Mouse (Mus musculus): ENCODE data around the gene Zg16.
A peak's percentile ranks its signal among the peaks of the same experiment; 100 is the strongest.

Zg16 gene

DNA sequence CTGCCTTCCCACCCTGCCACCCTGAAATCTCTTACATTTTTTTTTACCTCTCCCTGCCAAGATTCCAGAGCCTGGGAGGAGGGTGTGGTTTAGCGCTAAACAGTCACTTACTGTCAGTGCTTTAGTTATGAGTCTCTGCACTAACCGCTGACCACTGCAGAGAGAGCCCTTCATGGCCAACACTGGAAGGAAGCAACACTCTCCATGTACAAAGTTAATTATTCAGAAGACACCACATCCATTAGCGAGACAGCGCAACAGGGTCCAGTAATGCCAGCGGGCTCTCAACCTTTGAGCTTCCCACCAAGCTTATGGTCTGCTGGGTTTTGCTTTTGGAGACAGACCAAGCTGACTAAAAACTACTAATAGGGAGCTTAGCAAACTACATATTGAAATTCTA lies 10.9 kb downstream of the Zg16 start:
- no peak for DNase-seq (ENCODE audit: low read depth, low spot score)

DNA sequence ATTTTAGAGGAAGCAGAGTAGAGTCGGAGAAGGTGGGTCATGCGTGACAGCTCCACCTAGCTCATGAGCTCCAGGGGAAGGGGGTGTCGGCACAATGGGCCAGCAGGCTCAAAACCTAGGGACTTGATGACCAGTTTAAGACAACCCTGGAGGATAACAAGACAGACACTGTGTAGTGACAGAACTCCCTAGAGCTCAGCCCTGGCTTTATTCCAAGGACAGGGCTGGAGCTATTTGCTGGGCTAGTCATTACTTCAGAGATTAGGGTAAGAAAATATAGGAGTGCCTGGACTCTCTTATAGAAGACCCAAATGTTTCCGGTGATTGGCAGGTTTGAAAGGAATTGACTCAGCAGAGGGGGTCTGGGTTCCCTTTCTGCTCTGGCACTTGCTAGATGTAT lies 13.9 kb downstream of the Zg16 start:
- no peak for DNase-seq (ENCODE audit: low read depth, low spot score)

DNA sequence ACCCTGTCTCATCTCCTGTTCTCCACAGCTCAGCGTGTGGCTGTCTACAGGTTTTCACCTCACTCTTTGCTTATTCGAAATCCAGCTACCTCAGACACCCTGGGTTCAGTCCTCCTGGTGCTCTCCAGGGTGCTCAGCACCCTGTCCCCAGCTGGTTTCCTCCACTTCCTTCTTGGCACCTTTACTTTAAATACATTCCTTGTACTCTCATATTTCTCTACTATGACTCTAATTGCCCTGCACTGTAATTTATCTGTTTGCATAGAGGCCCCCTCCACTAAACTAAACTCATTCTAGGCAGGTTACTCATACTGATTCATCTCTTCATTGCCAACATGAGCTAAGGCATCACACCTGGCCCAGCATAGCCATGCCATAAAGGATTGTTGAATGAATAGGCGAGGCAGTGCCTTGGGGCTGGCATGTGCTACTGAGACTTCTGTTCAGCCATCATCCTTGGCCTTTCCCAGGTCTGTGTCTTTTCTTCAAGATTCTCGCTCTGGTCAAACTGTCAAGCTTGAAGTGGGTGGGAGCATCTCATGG lies 16.2 kb downstream of the Zg16 start:
- DNase-seq (ENCODE audit: low read depth, low spot score) = no peak

DNA sequence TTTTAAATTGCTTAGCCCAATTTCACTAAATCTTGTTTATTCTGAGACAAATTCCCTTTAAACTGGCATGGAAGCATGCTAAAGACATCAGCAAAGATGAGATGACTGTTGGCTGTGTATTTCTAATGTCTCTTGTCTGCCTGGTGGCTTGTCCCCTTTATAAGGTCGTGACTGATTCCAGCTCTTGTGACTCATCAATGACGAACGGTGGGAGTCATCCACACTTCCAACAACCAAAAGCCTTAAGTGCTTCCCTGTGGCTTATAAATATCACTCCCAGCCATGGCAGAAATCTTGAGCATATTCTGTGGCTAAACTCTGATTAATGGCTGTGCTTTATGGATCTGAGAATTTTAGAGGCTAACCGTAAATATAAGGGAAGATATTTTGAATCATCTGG lies 20.8 kb downstream of the Zg16 start:
- no peak for DNase-seq (ENCODE audit: low read depth, low spot score)

DNA sequence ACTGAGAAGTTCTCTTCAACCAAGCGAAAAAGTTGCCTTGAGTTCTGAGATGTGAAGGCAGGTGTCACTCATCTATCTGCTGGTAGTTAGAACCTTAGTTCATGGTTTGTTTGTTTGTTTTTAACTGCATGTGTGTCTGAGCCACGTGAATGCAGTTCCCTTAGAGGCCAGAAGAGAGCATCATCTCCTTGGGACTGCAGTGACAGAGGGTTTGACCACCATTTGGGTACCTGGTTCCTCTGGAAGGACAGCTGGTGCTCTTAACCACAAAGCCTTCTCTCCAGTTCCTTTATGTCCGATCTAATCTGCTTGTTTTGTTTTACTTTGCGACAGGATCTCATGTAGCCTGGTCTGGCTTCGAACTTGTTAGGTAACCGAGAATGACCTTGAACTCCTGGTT lies 21.6 kb downstream of the Zg16 start:
- no peak for DNase-seq (ENCODE audit: low read depth, low spot score)

DNA sequence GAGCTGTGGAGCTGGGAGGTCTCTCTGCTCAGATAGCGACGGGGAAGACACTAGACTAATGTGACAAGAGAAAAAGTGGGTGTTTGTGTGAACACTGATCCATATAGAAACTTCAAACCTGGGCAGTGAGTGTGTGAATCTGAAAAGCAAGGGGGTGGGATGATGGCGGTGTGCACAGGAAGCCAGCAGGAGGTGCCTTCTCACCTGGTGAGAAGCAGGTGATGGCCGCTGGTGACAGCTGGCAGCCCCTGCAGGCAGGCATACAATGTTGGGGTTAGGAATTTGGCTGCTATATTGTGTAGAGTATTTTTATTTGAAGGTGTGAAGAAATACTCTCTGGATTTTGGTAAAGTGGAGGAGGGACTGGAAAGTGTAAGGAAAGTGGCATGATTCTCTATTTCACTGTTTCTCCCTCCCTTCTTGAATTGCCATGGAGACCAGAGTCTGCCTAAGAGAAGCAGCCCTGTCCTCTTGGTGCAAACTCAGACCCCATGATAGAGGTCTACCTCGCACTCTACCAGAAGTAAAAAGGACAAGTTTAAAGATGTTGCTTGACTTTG lies 32.0 kb downstream of the Zg16 start:
- no peak for DNase-seq (ENCODE audit: low read depth, low spot score)

DNA sequence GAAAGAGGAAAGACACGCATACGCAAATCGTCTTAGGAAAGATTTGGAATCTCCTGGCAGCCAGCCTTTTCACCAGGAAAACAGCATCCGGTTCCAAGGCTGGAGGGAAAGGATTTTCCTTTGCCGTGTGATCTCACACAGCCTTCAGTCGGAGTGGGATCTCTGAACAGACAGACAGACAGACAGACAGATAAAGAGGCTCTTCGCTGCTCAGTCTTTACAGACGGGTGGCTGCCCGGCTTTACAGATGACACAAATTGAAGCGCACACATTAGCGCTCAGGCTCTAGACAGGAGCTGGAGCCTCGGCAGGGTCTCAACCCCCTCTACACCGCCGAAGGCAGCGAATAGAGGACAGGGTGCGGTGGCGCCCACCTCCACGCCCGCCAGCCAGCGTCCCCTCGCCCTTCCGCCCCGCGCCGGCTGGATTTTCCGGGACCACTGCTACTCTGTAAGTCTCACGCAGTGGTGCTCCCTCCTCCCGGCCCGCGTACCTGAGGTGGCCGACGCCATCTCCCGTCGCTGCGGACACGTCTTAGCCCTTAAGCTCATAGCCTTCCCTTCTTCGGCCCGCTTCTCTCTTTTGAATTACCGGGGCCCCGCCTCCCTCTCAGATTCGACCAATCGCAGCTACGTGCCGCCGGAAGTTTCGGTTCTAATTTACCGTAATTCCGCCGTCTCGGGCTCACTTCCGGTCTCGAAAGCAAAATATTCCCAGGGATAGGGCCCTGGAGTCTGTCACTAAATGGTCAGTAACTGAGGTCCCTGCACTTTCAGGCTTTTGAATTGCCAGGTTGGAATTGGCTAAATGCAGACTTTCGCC lies 45.1 kb downstream of the Zg16 start, which contains the start of gene Kif22:
Kif22 (minus strand) TSS at position 621 of the 822 bp plus-strand sequence.
- peak; percentile 82 for DNase-seq (ENCODE audit: low read depth, low spot score)

DNA sequence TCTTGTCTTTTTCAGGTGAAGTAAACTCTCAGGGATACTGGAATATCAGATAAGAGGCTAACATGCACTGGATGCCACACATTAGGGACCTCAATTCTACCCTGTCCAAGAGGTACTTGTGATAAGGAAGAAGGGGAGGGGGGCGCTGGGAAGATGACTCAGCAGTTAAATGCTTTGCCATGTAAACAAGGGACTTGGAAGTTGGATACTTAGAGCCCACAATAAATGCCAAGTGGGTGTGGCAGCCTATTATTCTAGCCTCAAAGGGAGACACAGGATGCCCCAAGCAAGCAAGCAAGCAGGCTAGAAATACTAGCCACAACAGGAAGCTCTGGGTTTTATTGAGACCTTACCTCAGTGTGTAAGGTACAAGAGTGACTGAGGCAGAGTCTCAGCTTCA lies 55.9 kb downstream of the Zg16 start:
- DNase-seq (ENCODE audit: low read depth, low spot score) = no peak

DNA sequence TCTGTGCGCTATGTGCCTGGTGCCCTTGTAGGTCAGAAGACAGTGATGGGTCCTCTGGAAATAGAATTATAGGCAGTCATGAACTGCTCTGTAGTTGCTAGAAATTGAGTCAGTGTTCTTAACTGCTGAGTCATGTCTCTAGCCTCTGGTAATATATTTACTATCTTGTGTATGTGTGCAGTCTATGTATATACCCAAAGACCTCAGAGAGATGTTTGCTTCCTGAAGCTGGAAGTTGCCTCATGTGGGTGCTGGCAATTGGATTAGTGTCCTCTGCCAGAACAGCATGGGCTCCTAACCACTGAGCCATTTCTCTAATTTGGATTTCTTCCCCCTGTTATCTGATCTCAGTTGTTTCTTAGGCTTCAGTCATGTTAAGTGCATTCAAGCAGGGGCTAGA lies 57.0 kb downstream of the Zg16 start:
- no peak for DNase-seq (ENCODE audit: low read depth, low spot score)

DNA sequence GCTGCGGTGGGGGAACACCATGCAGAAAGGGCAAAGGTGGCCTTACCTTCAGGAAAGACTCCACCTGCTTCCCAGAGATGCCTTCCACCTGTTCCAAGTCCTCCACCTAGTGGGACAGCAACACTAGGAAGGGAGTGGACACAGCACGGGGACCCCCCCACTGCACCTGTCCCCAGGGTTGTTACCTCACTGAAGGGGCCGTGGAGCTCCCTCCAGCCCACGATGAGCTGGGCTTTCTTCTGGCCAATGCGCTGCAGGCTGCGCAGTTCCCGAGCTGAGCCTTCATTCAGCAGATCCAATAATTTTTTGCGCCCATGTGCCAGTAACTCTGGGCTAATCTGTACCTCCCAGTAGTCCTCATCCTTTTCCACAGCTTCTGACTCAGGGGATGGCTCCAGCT lies 59.2 kb downstream of the Zg16 start:
- no peak for DNase-seq (ENCODE audit: low read depth, low spot score)

DNA sequence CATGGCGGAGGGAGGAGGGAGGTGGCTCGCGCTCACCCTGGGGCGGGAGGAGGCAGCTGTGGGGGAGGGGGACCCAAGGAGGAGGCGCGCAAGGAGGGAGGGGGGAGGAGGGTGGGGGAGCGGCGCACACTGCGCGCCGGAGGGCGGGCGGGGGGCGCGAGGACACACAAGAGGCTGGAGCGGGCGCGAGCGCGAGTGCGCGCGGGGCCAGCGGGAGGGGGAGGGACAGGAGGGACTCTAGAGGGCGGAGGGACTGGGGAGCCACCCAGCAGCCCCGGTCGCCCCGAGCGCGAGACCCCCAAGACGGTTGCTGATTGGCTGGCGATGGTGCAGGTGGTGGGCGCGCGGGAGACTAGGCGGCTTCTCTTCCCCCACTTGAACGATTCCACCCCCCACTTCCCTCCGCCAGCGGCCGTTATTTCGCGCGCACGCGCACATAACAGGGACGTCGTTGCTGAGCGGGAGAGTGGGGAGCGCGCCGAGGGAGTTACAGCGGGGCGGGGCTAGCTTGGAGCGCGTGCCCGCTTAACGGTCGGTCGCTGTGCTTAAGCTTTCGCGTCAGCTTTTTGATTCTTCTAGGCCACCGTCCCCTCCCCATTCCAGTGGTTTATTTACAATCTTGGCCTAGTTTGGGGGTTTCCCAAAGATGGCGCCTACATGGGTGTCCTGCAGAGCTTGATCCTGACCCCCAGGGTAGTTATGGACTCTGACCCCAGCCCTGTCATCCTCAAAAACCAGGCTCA lies 60.0 kb downstream of the Zg16 start, which contains the start of gene Maz:
Maz (minus strand) TSS at position 54 of the 743 bp plus-strand sequence.
- DNase-seq (ENCODE audit: low read depth, low spot score) = peak; percentile 98

DNA sequence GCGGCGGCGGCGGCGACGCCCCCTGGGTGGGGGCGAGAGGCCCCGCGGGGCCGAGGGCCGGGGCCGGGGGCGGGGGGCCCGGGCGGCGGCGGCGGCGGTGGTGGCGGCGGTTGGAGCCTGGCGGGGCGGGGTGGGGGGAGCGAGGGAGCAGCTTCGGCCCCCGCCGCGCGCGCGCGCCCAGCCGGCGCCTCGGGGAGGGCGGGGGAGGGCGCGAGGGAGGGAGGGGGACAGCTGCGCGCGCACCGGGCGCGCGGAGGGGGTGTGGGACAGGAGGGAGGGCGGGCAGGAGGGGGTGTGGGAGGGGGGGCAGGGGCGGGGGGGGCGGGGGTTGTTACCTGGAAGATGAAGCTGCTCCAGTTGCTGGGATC lies 60.5 kb downstream of the Zg16 start:
- DNase-seq (ENCODE audit: low read depth, low spot score) = no peak

DNA sequence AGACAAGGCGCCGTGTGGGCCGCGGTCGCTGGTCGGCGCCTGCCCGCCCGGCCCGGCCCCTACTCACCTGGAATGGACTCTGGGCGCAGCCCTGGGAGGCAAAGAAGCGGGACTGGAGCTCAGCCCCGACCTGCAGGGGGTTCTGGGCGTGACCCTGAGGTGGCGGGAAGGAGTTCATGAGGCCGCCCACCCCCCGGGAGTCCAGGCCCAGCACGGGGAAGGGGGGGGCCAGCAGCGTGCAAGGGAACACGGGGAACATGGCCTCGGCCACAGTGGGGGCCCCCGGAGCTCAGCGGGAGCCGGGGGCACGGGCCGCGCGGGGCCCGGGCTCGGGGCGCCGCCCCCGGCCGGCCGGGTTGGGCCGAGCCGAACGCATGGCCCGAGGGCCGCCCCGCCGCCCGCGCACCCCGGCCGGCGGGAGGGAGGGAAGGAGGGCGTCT lies 60.9 kb downstream of the Zg16 start:
- DNase-seq (ENCODE audit: low read depth, low spot score) = no peak

DNA sequence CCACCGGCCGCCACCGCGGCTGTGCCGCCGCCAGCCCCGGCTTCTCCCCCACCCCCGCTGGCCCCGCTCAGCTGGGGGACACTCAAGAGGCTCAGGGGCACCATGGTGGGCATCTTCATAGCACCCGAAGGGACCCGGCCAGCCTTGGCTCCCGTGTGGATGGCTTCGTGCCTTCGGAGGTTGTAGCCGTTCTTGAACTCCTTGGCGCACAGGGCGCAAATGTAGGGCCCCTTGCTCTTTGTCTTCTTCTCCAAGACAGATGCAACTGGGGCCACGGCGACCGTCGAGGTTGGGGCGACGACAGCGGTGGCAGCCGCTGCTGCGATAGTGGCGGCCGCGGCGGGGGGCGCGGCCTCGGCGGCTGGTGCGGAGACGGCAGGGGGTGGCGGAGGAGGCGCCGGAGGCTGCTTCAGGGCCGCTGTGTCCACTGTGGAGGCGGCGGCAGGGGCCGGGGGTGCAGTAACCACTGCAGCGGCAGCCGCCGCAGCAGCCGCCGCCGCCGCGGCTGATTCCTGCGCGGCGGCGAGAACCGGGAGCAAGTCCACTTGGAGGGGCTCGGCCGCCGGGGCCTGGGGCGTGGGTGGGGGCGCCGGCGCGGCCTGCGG lies 61.5 kb downstream of the Zg16 start:
- DNase-seq (ENCODE audit: low read depth, low spot score) = no peak

DNA sequence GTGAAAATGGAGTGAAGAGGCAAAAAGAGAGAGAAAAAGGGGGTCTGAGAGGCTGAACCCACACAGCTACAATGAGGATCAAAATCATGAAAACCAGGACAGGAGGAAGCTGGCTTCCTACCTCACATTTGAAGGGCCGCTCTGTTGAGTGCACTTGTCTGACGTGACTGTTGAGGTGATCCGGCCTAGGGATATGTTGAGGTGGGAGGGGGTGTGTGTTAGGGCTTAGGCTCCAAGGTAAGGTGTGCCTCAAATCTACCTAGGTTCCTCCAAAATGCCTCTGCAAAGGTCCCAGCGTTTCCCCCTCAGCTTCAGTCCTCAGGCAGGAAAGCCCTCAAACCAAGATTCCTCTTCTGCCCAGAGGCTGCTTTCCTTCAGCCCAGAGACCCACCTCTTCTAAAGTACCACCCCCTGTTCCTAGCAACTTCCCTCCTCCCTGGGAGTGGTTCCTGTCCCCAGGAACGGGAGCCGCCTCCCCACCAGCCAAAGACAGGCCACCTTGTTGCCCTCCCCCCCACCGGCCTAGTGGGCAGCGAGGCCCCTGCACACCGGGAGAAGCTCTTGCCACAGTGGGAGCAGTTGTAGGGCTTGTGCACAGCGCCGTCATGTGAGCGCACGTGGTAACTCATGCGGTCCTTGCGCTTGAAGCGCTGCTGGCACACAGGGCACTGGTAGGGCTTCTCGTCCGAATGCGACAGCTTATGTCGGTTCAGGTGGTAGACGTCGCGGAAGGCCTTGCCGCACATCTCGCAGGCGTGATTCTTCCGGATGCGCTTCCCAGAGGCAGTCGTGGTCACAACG lies 62.2 kb downstream of the Zg16 start:
- peak; percentile 76 for DNase-seq (ENCODE audit: low read depth, low spot score)

DNA sequence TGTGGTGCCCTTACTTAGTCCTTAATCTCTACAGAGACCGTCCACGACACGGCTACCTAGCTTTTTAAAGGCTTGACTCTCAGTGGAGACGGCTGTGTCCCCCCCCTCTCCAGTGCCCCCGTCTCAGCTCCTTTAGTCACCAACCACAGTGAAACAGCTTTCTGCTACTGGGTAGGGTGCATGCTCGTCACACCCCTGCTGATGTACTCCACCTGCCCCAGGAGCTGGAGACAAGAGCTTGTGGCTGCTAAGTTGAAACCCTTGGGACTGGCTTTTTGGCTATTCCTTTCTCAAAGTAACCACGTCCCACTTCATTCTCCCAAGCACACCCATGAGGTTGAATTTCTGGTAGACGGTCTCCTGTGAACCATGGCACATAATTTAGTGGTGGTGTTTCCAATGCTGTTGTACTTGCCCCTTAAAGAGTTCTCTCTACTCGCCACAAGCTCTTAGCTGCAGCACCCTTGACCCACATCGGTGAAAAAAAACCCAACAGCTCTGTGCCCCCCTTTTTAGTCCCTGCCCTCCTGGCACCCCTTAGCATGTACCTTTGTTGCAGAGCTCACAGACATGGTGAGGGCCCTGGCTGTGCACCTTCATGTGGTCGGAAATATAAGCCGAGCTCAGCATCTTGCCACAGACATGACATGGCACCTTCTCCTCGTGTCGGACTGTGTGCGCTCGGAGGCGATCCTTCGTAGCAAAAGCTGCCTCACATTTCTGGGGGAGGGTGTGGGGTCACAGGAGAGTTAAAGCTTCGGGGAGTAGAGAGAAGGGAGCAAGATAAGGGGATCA lies 63.0 kb downstream of the Zg16 start:
- DNase-seq (ENCODE audit: low read depth, low spot score) = no peak

DNA sequence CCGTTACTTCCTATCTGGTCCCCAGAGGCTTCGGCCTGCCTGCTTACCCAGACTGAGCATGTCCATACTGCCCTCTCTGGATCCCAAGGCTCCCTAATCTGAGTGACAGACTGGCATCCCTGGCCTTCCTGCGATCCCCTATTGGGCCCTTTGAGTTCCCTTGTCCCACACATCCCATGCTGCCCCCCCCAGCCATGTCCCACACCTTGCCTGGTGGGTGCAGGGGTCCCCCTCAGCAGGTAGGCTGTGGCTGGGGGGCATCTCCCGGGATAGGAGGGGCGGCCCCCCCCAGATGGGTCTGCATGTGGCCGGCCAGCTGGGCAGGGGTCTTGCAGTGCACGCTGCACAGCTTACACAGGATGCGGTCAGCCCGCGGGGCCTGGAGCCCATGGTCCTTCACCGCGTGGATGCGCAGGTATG lies 63.8 kb downstream of the Zg16 start:
- no peak for DNase-seq (ENCODE audit: low read depth, low spot score)

DNA sequence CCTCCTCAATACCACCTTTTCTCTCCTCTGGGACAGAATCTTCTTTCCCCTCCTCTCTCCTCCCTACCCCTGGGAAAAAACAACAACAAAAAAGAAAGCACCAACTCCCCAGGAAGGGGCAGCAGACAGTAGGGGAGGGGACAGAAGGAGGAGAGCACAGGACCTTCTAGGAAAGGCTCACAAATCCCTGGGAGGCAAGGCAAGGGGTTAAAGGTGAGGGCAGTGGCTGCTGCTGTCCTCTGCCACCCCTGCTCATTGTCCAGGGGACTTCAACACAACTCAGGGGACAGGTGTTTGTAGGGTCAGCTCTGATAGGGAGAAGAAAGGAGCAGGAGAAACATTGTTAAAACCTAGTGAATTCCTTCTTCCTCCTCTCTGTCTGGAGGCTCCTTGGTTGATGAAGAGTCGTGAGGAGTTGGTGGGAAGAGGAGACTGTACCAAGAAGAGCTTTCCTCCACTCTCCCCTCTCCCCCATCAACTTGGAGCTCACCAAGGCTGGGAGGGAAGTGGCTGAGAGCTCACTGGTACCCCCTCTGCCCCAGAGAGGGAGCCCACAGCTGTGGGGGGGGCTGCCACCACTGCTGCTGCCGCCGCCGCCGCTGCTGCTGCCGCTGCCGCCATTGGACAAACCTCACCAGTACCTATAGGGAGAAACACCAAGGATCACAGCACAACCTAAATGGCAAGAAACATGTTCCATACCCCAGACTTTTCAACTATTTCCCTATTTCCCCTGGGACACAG lies 64.4 kb downstream of the Zg16 start:
- no peak for DNase-seq (ENCODE audit: low read depth, low spot score)

Data from retina, postnatal 7 days (tissue).